Mouse (Mus musculus): Measurements from ENCODE around the gene Ep300. TPM values are rescaled to one million over a fixed set of nuclear protein-coding genes. Genes with fewer than 3 reads are reported as not detected.

Gene Ep300
- total and polyA plus RNA-seq, 3 experiments, result 26.4 to 232 (median 34.3) TPM

GRCm38 (mm10) chr15:81545387-81546176, 39.6 kb upstream of the Ep300 start:
- DNase-seq (ENCODE audit: low spot score) (no peak), ATAC-seq (ENCODE audit: extremely low read depth, insufficient number of reproducible peaks, low FRiP score, poor library complexity, severe bottlenecking) (no peak)
- Histone ChIP-seq H3K27me3 (ENCODE audit: insufficient read depth, low read length) (no peaks in the 10 kb centered on the region), H3K9me3 (replicated peaks) (0 out of 2 replicates have a peak, but pooled peaks cover 3% of the 10 kb centered on the region), H3K4me3 (ENCODE audit: low read depth, low read length) (no peak overlapping the region), H3K36me3 (replicated peaks) (no peaks in the 10 kb centered on the region), H3K4me1 (ENCODE audit: insufficient read depth, low read depth, low read length) (peaks cover 15% of the 10 kb centered on the region)
- TF ChIP-seq TAL1 (conservative IDR thresholded peaks at IDR 0.05; ENCODE audit: low read depth, low read length), result no peak

DNA sequence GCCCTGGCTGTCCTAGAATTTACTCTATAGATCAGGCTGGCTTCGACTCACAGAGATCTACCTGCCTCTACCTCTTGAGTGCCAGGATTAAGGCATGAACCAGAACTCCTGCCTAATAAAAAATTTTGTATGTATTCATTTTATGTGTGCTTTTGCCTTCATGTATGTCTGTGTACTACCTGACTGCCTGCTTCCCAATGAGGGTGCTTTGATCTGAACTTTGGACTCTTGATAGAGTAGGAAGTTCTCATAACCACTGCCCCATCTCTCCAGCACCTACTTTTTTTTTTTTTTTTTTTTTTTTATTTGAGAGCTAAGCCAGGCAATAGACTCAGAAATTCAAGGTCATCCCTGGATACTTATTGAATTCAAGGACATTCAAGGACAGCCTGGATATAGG, 31.7 kb upstream of the Ep300 start:
- Histone ChIP-seq H3K36me3 (replicated peaks) (no peaks in the 10 kb centered on the region), H3K27me3 (ENCODE audit: insufficient read depth, low read length) (peaks cover 3% of the 10 kb centered on the region; the same call in 1 of the 2 replicates), H3K4me3 (ENCODE audit: low read depth, low read length) (no peak overlapping the region), H3K4me1 (ENCODE audit: insufficient read depth, low read depth, low read length) (peaks cover 5% of the 10 kb centered on the region; the same call in 1 of the 2 replicates), H3K9me3 (replicated peaks) (no peaks in the 10 kb centered on the region)
- ATAC-seq (ENCODE audit: extremely low read depth, insufficient number of reproducible peaks, low FRiP score, poor library complexity, severe bottlenecking) (no peak), DNase-seq (ENCODE audit: low spot score) (no peak)
- TF ChIP-seq GATA2 (IDR thresholded peaks at IDR 0.05; ENCODE audit: borderline replicate concordance, low read depth, low read length), result no peak
- no peak for TF ChIP-seq POLR2AphosphoS5 (IDR thresholded peaks at IDR 0.05; ENCODE audit: insufficient replicate concordance, low read depth, low read length)
- no peak for TF ChIP-seq TAL1 (conservative IDR thresholded peaks at IDR 0.05; ENCODE audit: low read depth, low read length)
- TF ChIP-seq GATA1 (IDR thresholded peaks at IDR 0.05; ENCODE audit: borderline replicate concordance, low read length), result no peak

DNA sequence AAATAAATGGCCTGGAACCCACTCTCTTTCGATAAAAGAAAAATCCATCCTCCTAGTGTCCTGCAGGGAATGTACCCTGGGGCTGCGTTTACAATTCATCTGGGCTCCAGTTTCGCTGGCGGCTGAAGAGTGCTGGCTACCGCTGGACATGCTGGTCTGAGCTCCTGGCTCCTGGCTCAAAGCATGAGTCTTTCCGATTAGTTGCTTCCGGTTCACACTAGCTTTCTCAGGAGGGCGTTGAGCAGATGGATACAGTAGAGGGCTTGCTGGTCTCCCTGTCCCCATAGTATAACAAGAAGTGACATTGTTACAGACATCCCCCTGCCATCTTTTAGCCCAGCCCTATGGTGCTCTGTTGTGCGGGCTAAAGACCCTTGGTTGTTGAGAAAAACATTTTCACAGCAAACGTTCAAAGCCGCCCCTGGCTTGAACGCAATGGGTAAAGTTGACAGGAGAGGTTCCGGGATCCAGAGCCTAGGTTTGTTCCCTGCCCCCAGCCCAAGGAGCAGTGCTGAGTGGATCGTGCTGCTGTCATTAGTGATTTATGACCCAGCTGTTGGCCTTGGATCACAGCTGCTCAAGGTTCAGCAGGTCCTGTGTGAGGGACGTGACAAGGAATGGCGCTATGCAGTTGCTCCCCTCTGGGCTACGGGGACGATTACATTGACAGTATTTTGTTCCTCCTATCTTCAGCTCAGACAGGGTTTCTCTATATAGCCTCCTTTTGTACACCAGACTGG, 30.4 kb upstream of the Ep300 start:
- ATAC-seq (ENCODE audit: extremely low read depth, insufficient number of reproducible peaks, low FRiP score, poor library complexity, severe bottlenecking) (no peak), DNase-seq (ENCODE audit: low spot score) (no peak)
- TF ChIP-seq CTCF (IDR thresholded peaks at IDR 0.05; ENCODE audit: low read depth, low read length) (no peak), GATA2 (IDR thresholded peaks at IDR 0.05; ENCODE audit: borderline replicate concordance, low read depth, low read length) (no peak), TAL1 (conservative IDR thresholded peaks at IDR 0.05; ENCODE audit: low read depth, low read length) (no peak), POLR2AphosphoS5 (IDR thresholded peaks at IDR 0.05; ENCODE audit: insufficient replicate concordance, low read depth, low read length) (no peak), GATA1 (IDR thresholded peaks at IDR 0.05; ENCODE audit: borderline replicate concordance, low read length) (no peak)
- Histone ChIP-seq H3K4me1 (ENCODE audit: insufficient read depth, low read depth, low read length) (peaks cover 5% of the 10 kb centered on the region; the same call in 1 of the 2 replicates), H3K9me3 (replicated peaks) (no peaks in the 10 kb centered on the region), H3K36me3 (replicated peaks) (no peaks in the 10 kb centered on the region), H3K4me3 (ENCODE audit: low read depth, low read length) (no peak overlapping the region), H3K27me3 (ENCODE audit: insufficient read depth, low read length) (peaks cover 3% of the 10 kb centered on the region; the same call in 1 of the 2 replicates)

- H3K27me3 ChIP-seq (ENCODE audit: insufficient read depth, low read length), result peaks cover 3% of the 10 kb centered on the region; the same call in 1 of the 2 replicates
- no peaks in the 10 kb centered on the region for H3K36me3 ChIP-seq (replicated peaks)
- ATAC-seq (ENCODE audit: extremely low read depth, insufficient number of reproducible peaks, low FRiP score, poor library complexity, severe bottlenecking), result no peak
- H3K9me3 ChIP-seq (replicated peaks), result no peaks in the 10 kb centered on the region
- peaks cover 5% of the 10 kb centered on the region; the same call in 1 of the 2 replicates for H3K4me1 ChIP-seq (ENCODE audit: insufficient read depth, low read depth, low read length)
- DNase-seq (ENCODE audit: low spot score), result no peak
- TF ChIP-seq GATA2 (IDR thresholded peaks at IDR 0.05; ENCODE audit: borderline replicate concordance, low read depth, low read length) (no peak), CTCF (IDR thresholded peaks at IDR 0.05; ENCODE audit: low read depth, low read length) (no peak), GATA1 (IDR thresholded peaks at IDR 0.05; ENCODE audit: borderline replicate concordance, low read length) (no peak), POLR2AphosphoS5 (IDR thresholded peaks at IDR 0.05; ENCODE audit: insufficient replicate concordance, low read depth, low read length) (no peak), TAL1 (conservative IDR thresholded peaks at IDR 0.05; ENCODE audit: low read depth, low read length) (no peak)
- H3K4me3 ChIP-seq (ENCODE audit: low read depth, low read length), result no peak overlapping the region
These were observed 29.2 kb upstream of the Ep300 start for GRCm38 (mm10) chr15:81555986-81556385.

DNA sequence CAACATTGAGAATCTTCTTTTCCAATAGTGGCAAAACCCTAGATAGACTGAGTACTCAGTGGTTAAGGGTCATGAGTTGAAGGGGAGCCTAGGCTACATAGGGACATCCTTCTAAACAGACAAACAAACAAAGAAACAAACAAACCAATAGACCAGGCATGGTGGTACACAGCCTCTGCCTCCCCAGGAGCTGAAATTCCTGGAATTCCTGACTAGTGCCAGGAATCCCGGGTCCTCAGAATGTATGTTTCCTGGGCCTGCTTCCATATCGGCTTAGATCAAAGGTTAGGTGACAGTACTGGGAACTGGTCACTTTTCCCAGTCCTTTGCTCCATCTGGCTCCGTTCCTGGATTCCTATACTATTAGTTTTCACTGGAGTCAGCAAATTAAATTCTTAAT, 23.6 kb upstream of the Ep300 start:
- Histone ChIP-seq H3K4me3 (ENCODE audit: low read depth, low read length) (no peak overlapping the region), H3K27me3 (ENCODE audit: insufficient read depth, low read length) (peaks cover 5% of the 10 kb centered on the region), H3K4me1 (ENCODE audit: insufficient read depth, low read depth, low read length) (peaks cover 11% of the 10 kb centered on the region), H3K9me3 (replicated peaks) (no peaks in the 10 kb centered on the region), H3K36me3 (replicated peaks) (no peaks in the 10 kb centered on the region)
- DNase-seq (ENCODE audit: low spot score) (no peak), ATAC-seq (ENCODE audit: extremely low read depth, insufficient number of reproducible peaks, low FRiP score, poor library complexity, severe bottlenecking) (no peak)
- TF ChIP-seq POLR2AphosphoS5 (IDR thresholded peaks at IDR 0.05; ENCODE audit: insufficient replicate concordance, low read depth, low read length), result no peak
- no peak for TF ChIP-seq GATA2 (IDR thresholded peaks at IDR 0.05; ENCODE audit: borderline replicate concordance, low read depth, low read length)
- TF ChIP-seq CTCF (IDR thresholded peaks at IDR 0.05; ENCODE audit: low read depth, low read length), result no peak
- no peak for TF ChIP-seq GATA1 (IDR thresholded peaks at IDR 0.05; ENCODE audit: borderline replicate concordance, low read length)
- TF ChIP-seq TAL1 (conservative IDR thresholded peaks at IDR 0.05; ENCODE audit: low read depth, low read length), result no peak

GRCm38 (mm10) chr15:81561996-81562395, 23.2 kb upstream of the Ep300 start:
- ATAC-seq (ENCODE audit: extremely low read depth, insufficient number of reproducible peaks, low FRiP score, poor library complexity, severe bottlenecking) (no peak), DNase-seq (ENCODE audit: low spot score) (no peak)
- no peak overlapping the region for H3K4me3 ChIP-seq (ENCODE audit: low read depth, low read length)
- TF ChIP-seq POLR2AphosphoS5 (IDR thresholded peaks at IDR 0.05; ENCODE audit: insufficient replicate concordance, low read depth, low read length) (no peak), TAL1 (conservative IDR thresholded peaks at IDR 0.05; ENCODE audit: low read depth, low read length) (no peak), GATA1 (IDR thresholded peaks at IDR 0.05; ENCODE audit: borderline replicate concordance, low read length) (no peak), GATA2 (IDR thresholded peaks at IDR 0.05; ENCODE audit: borderline replicate concordance, low read depth, low read length) (no peak), CTCF (IDR thresholded peaks at IDR 0.05; ENCODE audit: low read depth, low read length) (no peak)
- H3K4me1 ChIP-seq (ENCODE audit: insufficient read depth, low read depth, low read length), result peaks cover 8% of the 10 kb centered on the region
- H3K9me3 ChIP-seq (replicated peaks), result no peaks in the 10 kb centered on the region
- no peaks in the 10 kb centered on the region for H3K36me3 ChIP-seq (replicated peaks)
- H3K27me3 ChIP-seq (ENCODE audit: insufficient read depth, low read length), result peaks cover 5% of the 10 kb centered on the region

Data from G1E (cell line).